Mouse (Mus musculus) adrenal gland, postnatal 0 days (tissue): Measurements from ENCODE around the gene Gorasp2. TPM values are rescaled to one million over a fixed set of nuclear protein-coding genes. Genes with fewer than 3 reads are reported as not detected.

Experiments used
- polyA plus RNA-seq: library from polyadenylated mRNA; unstranded; fragments of >200 nt; fragmentation: Nextera tagmentation; extraction: Ambion mirVana; gene quantifications from 2 replicates; pipeline ENCODE4 v1.2.1, GENCODE M21; 2015

The Gorasp2 gene
- polyA plus RNA-seq: 88.5 and 116 TPM in 2 replicates

DNA sequence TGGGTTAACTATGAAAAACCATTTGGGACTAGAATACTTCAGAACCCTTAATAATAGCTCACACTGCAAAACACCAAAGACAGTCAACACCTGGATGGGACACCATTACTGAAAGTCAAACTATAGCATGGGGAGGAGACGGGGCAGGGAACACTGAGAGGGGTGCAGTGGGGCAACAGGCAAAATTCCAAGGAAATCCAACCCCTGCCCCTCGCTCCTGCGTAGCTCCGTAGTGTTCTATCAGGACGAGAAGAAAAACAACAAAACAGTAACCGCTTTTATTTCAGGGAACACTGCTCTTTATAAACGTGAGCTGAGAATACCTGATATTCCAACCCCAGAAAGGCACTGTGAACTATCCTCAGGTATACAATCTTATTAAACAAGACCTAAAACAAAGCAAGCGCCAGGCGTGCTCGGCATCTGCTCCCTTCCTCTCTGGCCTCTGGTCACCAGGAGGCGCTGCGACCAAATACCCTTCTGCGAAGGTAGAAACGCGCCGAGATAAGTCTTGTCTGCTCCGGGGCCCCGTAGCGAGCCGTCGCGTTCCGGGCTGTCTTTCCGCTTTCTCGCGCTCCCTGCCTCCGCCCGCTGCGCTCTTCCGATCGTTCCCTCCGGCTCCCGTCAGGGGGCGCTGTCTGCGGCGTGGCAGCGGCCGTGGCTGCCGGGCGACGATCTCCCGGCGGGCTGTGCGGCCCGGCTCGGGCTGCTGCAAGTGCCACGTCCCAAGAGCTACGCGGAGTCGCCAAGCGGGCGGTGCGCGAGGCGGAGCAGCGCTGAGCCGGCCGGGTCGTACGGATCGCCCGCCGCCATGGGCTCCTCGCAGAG lies at the start of gene Gorasp2:
Gorasp2 (plus strand) TSS at position 690 of the 828 bp plus-strand sequence.

DNA sequence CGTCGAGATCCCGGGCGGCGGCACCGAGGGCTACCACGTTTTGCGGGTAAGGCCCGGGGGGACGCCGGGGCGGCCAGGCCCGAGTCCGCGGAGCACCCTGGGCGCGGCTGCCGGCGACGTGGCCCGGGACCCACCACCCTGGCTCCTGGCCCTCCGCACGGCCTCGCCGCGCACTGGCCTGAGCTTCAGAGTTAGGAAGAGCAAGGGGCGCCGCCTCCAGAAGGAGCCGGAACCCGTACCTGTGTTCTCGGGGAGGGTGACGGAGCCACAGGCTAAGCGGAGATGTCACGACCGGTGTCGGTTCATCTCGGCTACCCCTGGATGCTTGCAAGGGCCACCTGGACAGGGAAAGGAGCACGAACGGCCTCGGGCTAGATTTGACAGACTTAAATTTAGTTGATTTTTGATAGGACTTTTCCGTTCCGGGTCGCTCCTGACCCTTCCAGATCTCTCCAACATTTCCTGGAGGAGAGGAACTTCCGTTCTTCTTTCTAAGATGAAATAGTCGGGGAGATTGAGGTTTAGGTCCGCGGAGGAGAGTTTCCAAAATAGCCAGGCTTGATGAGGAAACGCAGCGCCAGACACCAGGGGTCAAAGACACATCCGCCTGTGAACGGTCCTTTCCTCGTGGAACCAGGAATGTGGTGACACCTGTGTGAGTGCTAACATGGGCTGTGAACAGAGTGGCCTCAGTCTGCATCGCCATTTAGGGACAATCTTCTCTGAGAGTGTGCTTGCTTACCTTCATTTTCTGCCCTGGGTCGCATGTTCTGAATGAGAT lies 529 bp downstream of the Gorasp2 start, which contains the start of gene Gm26558:
Gm26558 (minus strand) TSS at position 394 of the 781 bp plus-strand sequence.

Other genes with a start within 250 kb of the Gorasp2 start
- gene Sp5, start 186.7 kb upstream of the Gorasp2 start, polyA plus RNA-seq: 2.9 and 4.7 TPM in 2 replicates
- 1.2 and 1.7 TPM in 2 replicates for gene Erich2, start 152.8 kb upstream of the Gorasp2 start, polyA plus RNA-seq
- gene Gad1, start 108.5 kb upstream of the Gorasp2 start, polyA plus RNA-seq: 0.06 and 0.11 TPM in 2 replicates
- 2.5 and 3.0 TPM in 2 replicates for gene Gm26558, start 532 bp downstream of the Gorasp2 start, polyA plus RNA-seq
- gene Tlk1, start 164.2 kb downstream of the Gorasp2 start, polyA plus RNA-seq: 25.4 and 39.5 TPM in 2 replicates